Mouse (Mus musculus) C2C12 (cell line): ENCODE measurements at regions not wholly inside any gene's neighbourhood (a gene's known extent, or its start where the extent isn't known, plus 50 kb on each side); places are given as distances from the start of the nearest gene placed in this dataset.

Experiments
- H3K27me3 ChIP-seq: one replicate; pipeline ENCODE4 v1.6.1; 2011; ENCODE audit not compliant: control insufficient read depth, insufficient read depth, insufficient read length
- H3K36me3 ChIP-seq: one replicate; pipeline ENCODE4 v1.6.1; 2011; ENCODE audit not compliant: control insufficient read depth, insufficient read depth
- H3K4me3 ChIP-seq: one replicate; pipeline ENCODE4 v1.5.1; 2011; ENCODE audit warnings: mild to moderate bottlenecking, control low read depth; ENCODE audit not compliant: poor library complexity, insufficient read depth, severe bottlenecking
- H3K79me2 ChIP-seq: one replicate; pipeline ENCODE4 v1.6.1; 2011; ENCODE audit not compliant: control insufficient read depth, insufficient read depth
- H3K79me3 ChIP-seq: one replicate; pipeline ENCODE4 v1.6.1; 2011; ENCODE audit warnings: low read depth, control low read depth
- H3ac ChIP-seq: one replicate; pipeline ENCODE3; 2011; ENCODE audit warnings: low read depth; ENCODE audit not compliant: control insufficient read depth, insufficient read length
- CEBPB ChIP-seq: IDR thresholded peaks from one replicate; pipeline ENCODE4 v1.6.1; 2011; ENCODE audit warnings: low read depth, mild to moderate bottlenecking, control low read depth, moderate library complexity
- CTCF ChIP-seq: IDR thresholded peaks from one replicate; pipeline ENCODE4 v1.5.1; 2011; ENCODE audit not compliant: control insufficient read depth, insufficient read depth, insufficient read length
- FOSL1 ChIP-seq: IDR thresholded peaks from one replicate; pipeline ENCODE4 v1.8.0; 2011; ENCODE audit warnings: mild to moderate bottlenecking, low read length; ENCODE audit not compliant: poor library complexity, insufficient read depth, severe bottlenecking
- MAX ChIP-seq: IDR thresholded peaks from one replicate; pipeline ENCODE4 v1.6.1; 2011; ENCODE audit warnings: mild to moderate bottlenecking, control low read depth
- MYOD1 ChIP-seq: IDR thresholded peaks from one replicate; pipeline ENCODE4 v1.6.1; 2011; ENCODE audit warnings: low read depth; ENCODE audit not compliant: control insufficient read depth, insufficient read length
- MYOG ChIP-seq: IDR thresholded peaks from one replicate; pipeline ENCODE4 v1.6.1; 2011; ENCODE audit not compliant: control insufficient read depth, insufficient read length; ENCODE audit errors: extremely low read depth
- USF1 ChIP-seq: IDR thresholded peaks from one replicate; pipeline ENCODE4 v1.6.1; 2011; ENCODE audit warnings: low read depth, mild to moderate bottlenecking, control low read depth, moderate library complexity

GRCm38 (mm10) chr9:97272061-97272460, 97.7 kb downstream of the Trim42 start:
- no peaks in the 10 kb centered on the region for H3K79me3 ChIP-seq
- H3K4me3 ChIP-seq: no peak overlapping the region
- no peak overlapping the region for H3ac ChIP-seq
- no peaks in the 10 kb centered on the region for H3K27me3 ChIP-seq
- H3K36me3 ChIP-seq: no peaks in the 10 kb centered on the region
- TF ChIP-seq FOSL1 (no peak), USF1 (no peak), CTCF (no peak), CEBPB (no peak), MYOD1 (no peak), MAX (no peak), MYOG (no peak)
- no peaks in the 10 kb centered on the region for H3K79me2 ChIP-seq

- no peaks in the 10 kb centered on the region for H3K27me3 ChIP-seq
- H3K4me3 ChIP-seq: no peak overlapping the region
- TF ChIP-seq MYOG (no peak), MYOD1 (no peak), USF1 (no peak), CEBPB (no peak), CTCF (no peak), FOSL1 (no peak)
- H3ac ChIP-seq: no peak overlapping the region
- no peaks in the 10 kb centered on the region for H3K79me3 ChIP-seq
- no peaks in the 10 kb centered on the region for H3K36me3 ChIP-seq
- H3K79me2 ChIP-seq: no peaks in the 10 kb centered on the region
These were observed 122.1 kb downstream of the Trim42 start for GRCm38 (mm10) chr9:97247621-97248020.

- Histone ChIP-seq H3K27me3 (peaks cover 11% of the 10 kb centered on the region), H3K79me2 (no peaks in the 10 kb centered on the region), H3K79me3 (no peaks in the 10 kb centered on the region), H3K36me3 (no peaks in the 10 kb centered on the region), H3K4me3 (no peak overlapping the region), H3ac (no peak overlapping the region)
- no peak for TF ChIP-seq FOSL1
- TF ChIP-seq MYOD1: no peak
- TF ChIP-seq CTCF: no peak
- TF ChIP-seq MAX: no peak
- TF ChIP-seq CEBPB: no peak
- TF ChIP-seq USF1: no peak
- TF ChIP-seq MYOG: no peak
These were observed 115.1 kb upstream of the Slc25a36 start for GRCm38 (mm10) chr9:97226074-97226473.

- Histone ChIP-seq H3K79me2 (no peaks in the 10 kb centered on the region), H3K27me3 (peaks cover 11% of the 10 kb centered on the region), H3K79me3 (no peaks in the 10 kb centered on the region), H3K36me3 (no peaks in the 10 kb centered on the region), H3ac (no peak overlapping the region), H3K4me3 (no peak overlapping the region)
- no peak for TF ChIP-seq FOSL1
- no peak for TF ChIP-seq MAX
- no peak for TF ChIP-seq MYOG
- TF ChIP-seq USF1: no peak
- no peak for TF ChIP-seq MYOD1
- no peak for TF ChIP-seq CEBPB
- no peak for TF ChIP-seq CTCF
These were observed 113.6 kb upstream of the Slc25a36 start for GRCm38 (mm10) chr9:97224549-97224948.

GRCm38 (mm10) chr9:97214806-97215205, 103.8 kb upstream of the Slc25a36 start:
- Histone ChIP-seq H3K79me3 (no peaks in the 10 kb centered on the region), H3K36me3 (no peaks in the 10 kb centered on the region), H3K27me3 (no peaks in the 10 kb centered on the region), H3K79me2 (no peaks in the 10 kb centered on the region), H3ac (no peak overlapping the region), H3K4me3 (no peak overlapping the region)
- TF ChIP-seq MYOD1: no peak

- Histone ChIP-seq H3ac (no peak overlapping the region), H3K36me3 (no peaks in the 10 kb centered on the region), H3K27me3 (no peaks in the 10 kb centered on the region), H3K4me3 (no peak overlapping the region), H3K79me3 (no peaks in the 10 kb centered on the region), H3K79me2 (no peaks in the 10 kb centered on the region)
- TF ChIP-seq CTCF (no peak), MYOG (no peak), MAX (no peak), USF1 (no peak), FOSL1 (no peak), MYOD1 (no peak), CEBPB (no peak)
These were observed 79.4 kb upstream of the Slc25a36 start for GRCm38 (mm10) chr9:97190321-97190860.
